Mouse (Mus musculus): Measurements from ENCODE around the gene 1700034I23Rik.
"Not testable (repeated sequence)": the region's sequence is repeated elsewhere in the genome, so short reads cannot be mapped to it uniquely, and the experiment has no call there.

- not testable (repeated sequence) for TF ChIP-seq CTCF (IDR thresholded peaks at IDR 0.05; ENCODE audit: extremely low read depth, insufficient read length, insufficient replicate concordance, low read depth, low read length); POLR2A (IDR thresholded peaks at IDR 0.05; ENCODE audit: low read depth, low read length)
Measured at GRCm38 (mm10) chr3:40853123-40853738, 49.1 kb downstream of the 1700034I23Rik start.
